Mouse (Mus musculus) spleen, adult 2 months (tissue): ENCODE results near the gene Trim40.

Experiments
- CTCF ChIP-seq: fragments of 200-500 bp; IDR thresholded peaks from 2 replicates; pipeline ENCODE4 v1.5.1; 2011; ENCODE audit warnings: mild to moderate bottlenecking, inconsistent platforms; ENCODE audit not compliant: insufficient read depth, insufficient read length, insufficient replicate concordance; ENCODE audit errors: extremely low read depth
- POLR2A ChIP-seq: fragments of 200-500 bp; IDR thresholded peaks from 2 replicates; pipeline ENCODE4 v1.6.1; 2011; ENCODE audit warnings: low read depth, low read length, inconsistent platforms

DNA sequence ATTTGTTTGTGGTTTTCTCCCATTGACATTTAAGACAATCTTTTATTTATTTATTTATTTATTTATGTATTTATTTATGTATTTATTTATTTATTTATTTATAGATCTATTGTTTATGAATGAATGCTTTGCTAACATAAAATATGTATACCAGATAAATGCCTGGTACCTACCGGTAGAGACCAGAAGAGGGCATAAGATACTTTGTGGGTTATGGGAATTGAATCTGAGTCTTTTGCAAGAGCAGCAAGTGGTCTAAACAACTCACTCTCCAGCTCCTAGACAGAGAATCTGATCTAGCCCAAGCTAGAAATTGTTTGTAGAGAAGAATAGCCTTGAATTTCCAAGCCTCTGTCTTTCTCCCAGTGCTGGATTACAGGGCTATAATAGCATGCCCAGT, 10.8 kb upstream of the Trim40 start:
- TF ChIP-seq CTCF: no peak
- TF ChIP-seq POLR2A: no peak
